16 mouse cellular contexts compared by ENCODE assay signal in the genomic region with DNA sequence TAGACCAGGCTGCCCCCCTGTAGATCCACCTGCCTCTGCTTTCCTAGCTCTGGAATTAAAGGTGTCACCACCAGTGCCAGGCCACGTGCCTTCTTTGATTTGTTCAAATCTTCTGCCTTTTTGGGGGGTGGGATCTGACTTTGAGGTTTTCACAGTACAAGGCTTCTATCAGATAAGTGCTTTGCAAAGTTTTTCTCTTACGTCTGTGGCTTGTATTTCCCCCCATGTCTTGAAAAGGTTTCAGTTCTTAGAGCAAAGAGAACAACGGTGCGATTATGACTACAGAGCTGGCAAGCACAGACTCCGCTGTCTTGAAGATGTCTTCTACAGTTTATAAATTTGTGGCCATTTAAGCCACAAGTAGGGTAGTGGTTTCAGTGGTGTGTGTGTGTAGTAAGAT.
"Had no signal": no experiment of that assay in that cellular context is flagged by ENCODE, and none has a peak within 500 bp of the region (broad histone marks: within the 10 kb centered on the region; RNA-seq: fewer than 3 reads in every experiment).

No protein-coding gene starts in this region.

- H3K27me3 ChIP-seq: liver, embryonic 13.5 days; neural tube, embryonic 12.5 days; neural tube, embryonic 15.5 days; stomach, embryonic 15.5 days had no signal

- H3K4me1 ChIP-seq: neural tube, embryonic 12.5 days; neural tube, embryonic 15.5 days; stomach, embryonic 15.5 days had no signal

- H3K4me3 ChIP-seq: layer of hippocampus, adult 2 months; liver, embryonic 13.5 days; neural tube, embryonic 12.5 days; neural tube, embryonic 15.5 days; stomach, embryonic 15.5 days had no signal

- DNase-seq: kidney, adult 11 months; kidney, adult 9 months; kidney, postnatal 25 days; layer of hippocampus, adult 9-11 months; liver, embryonic 13.5 days; lung, adult 2 months; lung, postnatal 14 days; lung, postnatal 4 days; midbrain, embryonic 14.5 days; right cerebral cortex, postnatal 25 days; spleen, adult 18-20 months had no signal

- H3K27ac ChIP-seq: kidney, postnatal 0 days; layer of hippocampus, adult 2 months; liver, embryonic 13.5 days; neural tube, embryonic 12.5 days; neural tube, embryonic 15.5 days; stomach, embryonic 15.5 days had no signal
